Mouse (Mus musculus) 3T3-L1 (cell line): ENCODE data around the gene Pip5k1c.

Experiments
- DNase-seq: peaks from one replicate; pipeline ENCODE4 v3.0.0-alpha.2; 2015; ENCODE audit warnings: low read depth, low spot score

Pip5k1c gene

GRCm38 (mm10) chr10:81302288-81302687, 9.5 kb downstream of the Pip5k1c start:
- no peak for DNase-seq

DNA sequence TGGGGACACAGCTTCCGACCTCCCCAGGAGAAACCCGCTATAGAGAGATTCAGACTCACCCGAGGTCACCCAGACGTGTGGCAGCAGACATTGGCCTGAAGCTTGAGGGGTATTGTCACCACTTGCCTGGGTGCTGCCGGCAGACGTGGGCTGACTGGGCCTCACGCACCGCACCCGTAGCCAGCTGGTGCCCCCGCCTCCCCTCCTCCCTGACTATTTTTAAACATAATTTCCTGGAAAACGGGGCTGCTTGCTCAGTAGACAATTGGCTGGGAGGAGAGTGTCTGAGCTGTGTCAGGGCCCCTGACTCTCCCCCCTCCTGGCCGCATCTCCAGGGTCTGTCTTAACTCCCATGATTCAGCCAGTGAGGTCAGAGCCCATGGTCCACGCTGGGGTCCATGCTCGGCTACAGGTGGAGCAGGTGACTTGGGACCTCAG, 10.0 kb downstream of the Pip5k1c start:
- no peak for DNase-seq

- no peak for DNase-seq
Observed at GRCm38 (mm10) chr10:81303258-81303657, 10.5 kb downstream of the Pip5k1c start.

- no peak for DNase-seq
Observed at GRCm38 (mm10) chr10:81303761-81304160, 11.0 kb downstream of the Pip5k1c start.

- DNase-seq = peak; percentile 64
Observed at GRCm38 (mm10) chr10:81304597-81305238, 12.0 kb downstream of the Pip5k1c start.

GRCm38 (mm10) chr10:81305663-81306062, 12.9 kb downstream of the Pip5k1c start:
- DNase-seq = no peak

DNA sequence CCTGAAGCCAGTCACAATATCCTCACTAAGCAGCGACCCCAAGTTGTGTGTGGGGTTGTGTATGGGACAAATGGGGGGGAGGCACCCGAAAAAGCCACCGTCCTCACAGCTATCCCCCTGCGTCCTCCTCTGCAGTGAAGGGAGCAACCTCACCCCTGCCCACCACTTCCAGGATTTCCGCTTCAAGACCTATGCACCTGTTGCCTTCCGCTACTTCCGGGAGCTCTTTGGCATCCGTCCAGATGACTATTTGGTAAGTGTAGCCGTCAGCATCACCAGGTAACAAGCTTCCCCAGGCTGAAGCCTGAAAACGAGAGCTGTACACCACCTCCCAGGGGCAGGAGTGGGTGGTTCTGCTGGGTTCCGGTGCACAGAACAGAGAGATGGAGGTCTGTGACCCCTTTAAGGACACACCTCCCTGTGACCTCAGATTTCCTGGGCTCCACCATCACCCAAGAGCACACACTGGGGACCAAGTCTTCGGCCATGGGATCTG, 13.5 kb downstream of the Pip5k1c start:
- no peak for DNase-seq

- no peak for DNase-seq
Observed at GRCm38 (mm10) chr10:81306837-81307682, 14.3 kb downstream of the Pip5k1c start.

DNA sequence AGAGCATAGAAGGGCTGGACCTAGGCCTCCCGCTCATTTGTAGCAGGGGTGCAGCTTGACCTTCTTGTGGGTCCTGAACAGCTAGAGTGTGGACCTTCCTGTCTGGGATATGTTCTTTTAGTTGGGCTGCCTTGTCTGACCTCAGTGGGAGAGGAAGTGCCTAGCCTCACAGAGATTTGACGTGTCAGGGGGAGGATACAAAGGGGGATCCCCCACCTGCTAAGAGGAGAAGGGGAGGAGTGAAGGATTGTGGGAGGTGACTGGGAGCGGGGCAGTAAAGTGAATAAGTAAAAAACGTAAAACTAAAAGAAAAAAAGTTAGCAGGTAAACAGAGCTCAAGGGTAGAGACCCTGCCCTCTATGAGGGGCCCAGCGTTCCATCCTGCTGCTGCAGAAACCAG, 16.8 kb downstream of the Pip5k1c start:
- DNase-seq = no peak

- DNase-seq = no peak
Observed at GRCm38 (mm10) chr10:81313581-81313980, 20.8 kb downstream of the Pip5k1c start.

- no peak for DNase-seq
Observed at GRCm38 (mm10) chr10:81314201-81314600, 21.4 kb downstream of the Pip5k1c start.

- no peak for DNase-seq
Observed at GRCm38 (mm10) chr10:81315587-81315986, 22.8 kb downstream of the Pip5k1c start.

DNA sequence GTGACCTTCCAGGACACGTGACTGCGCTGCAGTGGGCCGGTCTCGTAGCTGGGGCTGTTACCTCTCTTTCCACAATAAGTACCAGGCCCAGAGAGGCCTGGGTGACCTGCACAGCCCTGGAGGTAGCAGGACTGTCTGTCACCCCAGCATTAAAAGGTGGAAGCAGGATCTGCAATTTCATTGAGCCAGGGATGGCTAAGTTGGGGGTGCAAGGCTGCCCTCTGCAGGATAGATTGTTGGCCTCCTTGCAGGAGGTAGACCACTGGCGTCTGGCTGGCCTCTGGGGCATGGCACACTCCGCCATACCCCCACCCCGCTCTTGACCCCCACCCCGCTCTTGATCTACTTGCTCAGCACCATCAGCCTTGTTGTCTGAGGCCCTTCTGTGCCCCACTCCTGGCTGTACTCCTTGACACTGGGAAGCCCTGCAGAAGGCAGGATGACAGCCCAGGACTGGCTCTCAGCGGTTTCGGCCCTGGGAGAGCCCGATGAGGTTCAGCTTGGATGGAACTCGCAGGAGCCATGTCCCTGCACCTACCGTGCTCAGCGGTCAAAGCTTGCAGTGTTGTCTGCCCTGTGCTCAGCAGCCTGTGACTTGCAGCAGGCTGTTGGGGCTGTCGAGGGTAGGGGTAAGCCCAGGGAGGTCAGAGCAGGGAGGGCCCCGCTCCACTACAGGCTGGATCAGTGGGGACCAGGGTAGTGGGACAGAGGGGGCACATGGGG, 23.7 kb downstream of the Pip5k1c start:
- DNase-seq = no peak

DNA sequence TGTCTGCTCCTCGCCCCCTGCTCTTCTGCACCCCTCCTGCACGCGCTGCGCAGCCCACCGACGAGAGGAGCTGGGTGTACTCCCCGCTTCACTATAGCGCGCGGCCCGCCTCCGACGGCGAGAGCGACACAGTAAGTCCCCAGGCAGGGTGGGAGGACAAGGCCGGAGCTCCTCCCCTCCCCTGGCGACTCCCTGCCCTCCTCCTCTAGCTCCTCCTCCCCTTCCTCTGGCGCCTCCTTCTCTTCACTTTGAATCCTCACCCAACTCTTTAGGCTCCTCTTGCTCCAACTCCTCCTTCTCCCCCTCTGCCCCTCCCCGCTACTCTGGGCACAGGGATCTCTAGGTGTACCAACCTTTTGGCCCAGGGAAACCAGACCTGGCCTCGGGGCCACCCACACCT, 24.5 kb downstream of the Pip5k1c start:
- DNase-seq = no peak

DNA sequence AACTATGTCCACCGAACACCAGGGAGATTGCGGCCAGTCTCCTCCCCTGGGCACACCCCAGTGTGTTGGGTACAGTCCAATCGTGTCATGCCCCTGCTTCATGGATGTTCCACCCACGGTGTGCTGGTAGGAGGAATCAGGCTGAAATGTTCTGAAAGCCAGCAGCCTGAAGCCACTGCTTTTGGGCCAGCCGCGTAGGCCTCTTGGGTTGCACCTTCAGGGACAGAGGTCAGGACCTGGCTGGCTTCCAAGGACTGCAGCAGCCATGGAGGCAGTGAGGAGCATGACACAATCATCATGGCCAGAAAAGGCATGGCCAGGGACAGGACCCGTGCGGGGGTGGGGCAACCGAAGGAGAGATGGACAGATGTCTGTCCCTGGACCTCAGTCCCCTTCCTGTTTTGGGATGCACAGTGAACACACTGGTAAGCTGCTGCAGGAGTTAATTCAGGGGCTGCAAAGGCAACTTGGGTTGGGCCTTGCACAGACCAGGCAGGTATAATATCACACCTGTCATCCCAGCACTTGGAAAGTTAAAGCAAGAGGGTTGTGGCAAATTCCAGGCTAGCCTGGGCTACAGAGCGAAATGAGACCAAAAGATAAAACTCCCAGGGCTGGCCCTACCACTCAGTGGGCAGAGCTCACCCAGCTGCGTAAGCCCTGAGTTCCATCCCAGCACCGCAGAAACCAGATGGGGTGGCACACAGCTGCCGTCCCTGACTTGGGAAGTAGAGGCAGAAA, 26.0 kb downstream of the Pip5k1c start:
- DNase-seq = peak; percentile 52

DNA sequence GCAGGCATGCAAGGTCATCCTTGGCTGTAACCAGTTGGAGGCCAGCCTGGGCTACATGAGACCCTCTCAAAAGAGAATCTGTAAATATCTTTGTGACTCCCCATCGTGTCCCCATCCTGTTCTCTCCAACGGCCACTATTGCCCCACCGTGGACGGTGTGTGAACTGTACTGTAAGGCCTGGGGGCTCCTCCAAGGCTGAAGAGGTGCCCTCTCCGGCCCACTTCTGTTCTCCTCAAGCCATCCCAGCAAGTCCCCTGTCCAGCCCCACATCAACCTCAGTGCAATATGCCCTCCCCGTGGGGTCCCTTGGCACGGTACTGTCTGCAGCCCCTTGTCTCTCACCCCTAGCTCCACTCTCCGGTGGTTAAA, 26.6 kb downstream of the Pip5k1c start:
- peak; percentile 39 for DNase-seq

DNA sequence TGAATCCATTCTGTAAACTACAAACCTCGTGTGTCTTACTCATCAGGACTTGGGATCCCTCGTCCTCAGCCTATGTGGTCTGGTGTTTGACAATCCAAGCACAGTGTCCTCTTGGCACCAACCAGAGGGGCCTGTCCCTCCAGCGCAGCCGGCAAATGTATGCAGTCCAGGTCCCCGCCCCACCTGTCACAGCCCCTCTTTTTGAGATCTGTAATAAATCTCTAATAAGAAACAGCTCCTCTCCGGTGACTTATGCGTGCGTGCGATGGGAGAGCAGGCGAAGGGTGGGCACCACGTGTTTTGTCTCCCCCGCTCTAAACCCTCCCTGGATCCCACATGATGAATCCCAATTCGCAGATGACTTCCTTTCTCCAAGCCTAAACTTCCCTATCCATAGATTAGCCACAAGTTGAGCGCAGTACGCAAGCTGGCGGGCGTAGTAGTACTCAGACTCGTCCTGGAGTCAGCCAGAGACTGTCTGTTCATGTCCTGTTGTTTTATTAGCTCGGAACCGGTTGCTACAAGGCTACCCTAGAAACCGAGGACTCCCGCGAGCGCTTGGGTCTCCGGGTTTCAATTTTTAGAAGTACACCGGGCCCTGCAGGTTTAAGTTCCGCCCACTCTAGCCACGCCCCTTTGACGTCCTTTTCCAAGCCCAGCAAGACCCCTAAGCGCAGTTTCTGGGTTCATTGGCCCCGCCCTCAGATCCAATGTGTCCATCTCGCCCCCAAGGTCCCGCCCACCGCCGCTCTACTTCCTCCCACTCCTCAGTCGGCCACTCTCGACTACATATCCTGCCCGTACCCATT, 27.2 kb downstream of the Pip5k1c start:
- DNase-seq = peak; percentile 100

DNA sequence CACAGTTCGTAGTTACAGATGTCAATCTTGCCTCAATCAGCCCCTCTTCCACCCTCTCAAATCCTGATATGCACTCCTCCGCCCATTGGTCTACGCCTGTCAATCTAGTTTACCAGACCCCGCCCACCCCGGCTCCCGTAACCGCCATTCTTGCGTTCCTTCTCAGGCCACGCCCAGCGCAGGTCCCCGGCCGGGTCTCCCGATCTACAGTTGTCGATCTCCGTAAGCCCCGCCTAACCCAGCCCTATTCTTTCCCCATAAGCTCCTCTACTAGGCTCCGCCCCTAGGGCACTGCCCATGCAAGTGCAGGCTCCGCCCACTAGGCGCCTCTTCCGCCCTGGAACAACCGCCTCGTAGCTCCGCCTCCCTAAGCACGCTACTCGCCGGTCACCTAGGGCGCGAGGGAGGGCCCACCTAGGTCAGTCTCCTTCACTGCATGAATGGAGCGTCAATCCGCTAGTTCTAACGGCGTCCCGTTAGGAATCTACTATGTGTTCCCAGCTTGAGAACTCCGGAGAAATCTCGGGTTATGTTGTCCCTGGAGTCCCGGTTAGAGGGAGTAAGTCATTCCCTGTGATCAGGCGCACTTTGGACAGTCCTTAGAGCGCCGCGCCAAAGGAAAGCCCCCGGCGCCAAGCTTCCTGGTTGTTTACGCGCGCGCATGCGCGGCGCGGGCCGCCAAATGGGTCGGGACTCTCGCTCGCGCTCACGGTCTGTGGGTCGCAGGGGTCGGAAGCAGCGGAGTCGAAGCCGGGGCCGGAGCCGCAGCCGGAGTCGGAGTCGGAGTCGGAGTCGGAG, 28.0 kb downstream of the Pip5k1c start, which contains the start of gene Cactin:
Gene Cactin (plus strand): TSS at position 554 of the 798 bp plus-strand sequence.
- peak; percentile 100 for DNase-seq

DNA sequence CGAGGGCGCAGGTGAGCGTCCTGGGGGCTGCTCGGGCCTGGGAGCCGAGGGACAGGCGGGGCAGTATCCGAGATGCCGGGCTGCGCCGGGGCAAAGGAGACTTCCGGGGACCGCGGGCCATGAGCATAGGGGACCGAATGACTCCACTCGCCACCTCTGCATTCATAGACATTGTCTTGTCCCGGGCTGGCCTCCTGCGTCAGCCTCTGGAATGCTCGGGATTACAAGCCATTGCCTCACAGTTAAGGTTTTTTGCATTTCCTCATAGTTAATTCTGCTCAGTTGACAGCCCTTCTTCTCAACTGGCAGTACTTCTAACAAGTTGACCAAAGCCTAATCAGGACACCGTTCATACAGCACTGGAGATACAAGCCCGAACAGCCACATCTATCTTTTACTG, 28.7 kb downstream of the Pip5k1c start:
- peak; percentile 55 for DNase-seq

DNA sequence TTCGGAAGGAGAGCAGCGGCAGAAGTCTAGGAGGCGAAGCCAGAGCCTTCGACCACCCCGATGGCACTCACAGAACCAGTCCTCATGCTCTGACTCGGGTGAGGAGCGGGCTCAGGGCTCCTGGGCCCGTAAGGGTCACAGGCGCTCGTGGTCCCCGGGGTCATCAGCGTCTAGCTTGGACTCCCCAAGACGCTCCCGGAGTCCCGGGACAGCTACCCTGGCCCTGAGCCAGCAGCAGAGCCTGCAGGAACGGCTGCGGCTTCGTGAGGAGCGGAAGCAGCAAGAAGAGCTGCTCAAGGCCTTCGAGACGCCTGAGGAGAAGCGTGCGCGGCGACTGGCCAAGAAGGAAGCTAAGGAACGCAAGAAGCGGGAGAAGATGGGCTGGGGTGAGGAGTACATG, 29.7 kb downstream of the Pip5k1c start:
- DNase-seq = no peak
